Mouse (Mus musculus) small intestine, adult 2 months (tissue): ENCODE results near the gene Dlst. TPM values are rescaled to one million over a fixed set of nuclear protein-coding genes. Genes with fewer than 3 reads are reported as not detected.

Experiments
- H3K27ac ChIP-seq: fragments of 200-500 bp; 2 replicates; pipeline ENCODE4 v1.5.1; 2012; ENCODE audit warnings: low read depth, low read length, control low read depth, inconsistent platforms; ENCODE audit not compliant: insufficient read depth
- H3K27me3 ChIP-seq: fragments of 200-500 bp; 2 replicates; pipeline ENCODE4 v1.6.1; 2012; ENCODE audit warnings: mild to moderate bottlenecking, moderate library complexity, low read length, inconsistent platforms; ENCODE audit not compliant: control insufficient read depth, insufficient read depth
- H3K36me3 ChIP-seq: fragments of 200-500 bp; 2 replicates; pipeline ENCODE4 v1.6.1; 2012; ENCODE audit warnings: mild to moderate bottlenecking, low read length, control low read depth, inconsistent platforms; ENCODE audit not compliant: control insufficient read depth, insufficient read depth
- H3K4me1 ChIP-seq: fragments of 200-500 bp; 2 replicates; pipeline ENCODE4 v1.6.1; 2012; ENCODE audit warnings: low read length, inconsistent platforms, mixed read lengths; ENCODE audit not compliant: control insufficient read depth, insufficient read depth, insufficient read length
- H3K4me3 ChIP-seq: fragments of 200-500 bp; 2 replicates; pipeline ENCODE4 v1.5.1; 2012; ENCODE audit warnings: low read depth, mild to moderate bottlenecking, control low read depth, inconsistent platforms, low read length, moderate library complexity
- CTCF ChIP-seq: fragments of 200-500 bp; IDR thresholded peaks from 2 replicates; pipeline ENCODE4 v1.5.1; 2012; ENCODE audit warnings: low read depth, mild to moderate bottlenecking, control low read depth, inconsistent platforms, low read length, moderate library complexity, mixed read lengths; ENCODE audit not compliant: insufficient replicate concordance, insufficient read length; ENCODE audit errors: extremely low read depth
- POLR2A ChIP-seq: fragments of 200-500 bp; IDR thresholded peaks from 2 replicates; pipeline ENCODE4 v1.6.1; 2012; ENCODE audit warnings: low read depth, mild to moderate bottlenecking, control low read depth, inconsistent platforms, low read length, moderate library complexity
- WGBS: fragments of 180-500 bp; shearing (Covaris S2); methylation state at CpG from one replicate; pipeline ENCODE4 v1.1.7; 2018; 5-methylcytosine and 5-hydroxymethylcytosine counted together
- polyA plus RNA-seq: library from polyadenylated mRNA; depleted of rRNA; stranded (reverse); fragments of >200 nt; gene quantifications from 2 replicates; pipeline ENCODE4 v1.2.3, GENCODE M21; 2012

Gene Dlst
- polyA plus RNA-seq, 1 experiment = 125 TPM

GRCm38 (mm10) chr12:85092214-85092613 is 18.4 kb upstream of the Dlst start:
- no peak overlapping the region for H3K4me3 ChIP-seq
- H3K36me3 ChIP-seq = peaks cover 6% of the 10 kb centered on the region
- TF ChIP-seq CTCF = peak; percentile 76; the same call in 1 of the 2 replicates
- no peak for TF ChIP-seq POLR2A
- H3K4me1 ChIP-seq = no peaks in the 10 kb centered on the region; the same call in 1 of the 2 replicates
- no peaks in the 10 kb centered on the region for H3K27me3 ChIP-seq
- H3K27ac ChIP-seq = no peak overlapping the region
- 5% methylated on average over 3 of the region's 3 CpGs for WGBS

GRCm38 (mm10) chr12:85094010-85094409 is 16.6 kb upstream of the Dlst start:
- 19% methylated on average over 14 of the region's 14 CpGs for WGBS
- Histone ChIP-seq H3K27ac (no peak overlapping the region), H3K4me1 (no peaks in the 10 kb centered on the region; the same call in 1 of the 2 replicates), H3K27me3 (no peaks in the 10 kb centered on the region), H3K36me3 (peaks cover 3% of the 10 kb centered on the region; the same call in 1 of the 2 replicates), H3K4me3 (no peak overlapping the region)
- TF ChIP-seq POLR2A = no peak
- TF ChIP-seq CTCF = no peak

- H3K36me3 ChIP-seq = no peaks in the 10 kb centered on the region
- no peak overlapping the region for H3K4me3 ChIP-seq
- 76% methylated on average over 10 of the region's 10 CpGs for WGBS
- no peaks in the 10 kb centered on the region; the same call in 1 of the 2 replicates for H3K4me1 ChIP-seq
- H3K27me3 ChIP-seq = no peaks in the 10 kb centered on the region
- no peak for TF ChIP-seq CTCF
- no peak for TF ChIP-seq POLR2A
- no peak overlapping the region for H3K27ac ChIP-seq
Observed at GRCm38 (mm10) chr12:85094706-85095105, 15.9 kb upstream of the Dlst start.

GRCm38 (mm10) chr12:85095146-85095545 is 15.5 kb upstream of the Dlst start:
- Histone ChIP-seq H3K27ac (no peak overlapping the region), H3K4me1 (no peaks in the 10 kb centered on the region; the same call in 1 of the 2 replicates), H3K27me3 (no peaks in the 10 kb centered on the region), H3K36me3 (no peaks in the 10 kb centered on the region), H3K4me3 (no peak overlapping the region)
- no peak for TF ChIP-seq POLR2A
- WGBS = 90% methylated on average over 11 of the region's 11 CpGs

GRCm38 (mm10) chr12:85095859-85096258 is 14.8 kb upstream of the Dlst start:
- WGBS = 84% methylated on average over 7 of the region's 7 CpGs
- TF ChIP-seq POLR2A (no peak), CTCF (no peak)
- H3K27ac ChIP-seq = no peak overlapping the region

GRCm38 (mm10) chr12:85101001-85101400 is 9.6 kb upstream of the Dlst start:
- Histone ChIP-seq H3K27ac (no peak overlapping the region), H3K27me3 (no peaks in the 10 kb centered on the region), H3K4me1 (peaks cover 6% of the 10 kb centered on the region; the same call in 1 of the 2 replicates), H3K4me3 (no peak overlapping the region), H3K36me3 (no peaks in the 10 kb centered on the region)
- TF ChIP-seq POLR2A (no peak), CTCF (no peak)
- WGBS = 79% methylated on average over 14 of the region's 14 CpGs

More at GRCm38 (mm10) chr12:85095859-85096258, 14.8 kb upstream of the Dlst start:
- Histone ChIP-seq H3K27me3 (no peaks in the 10 kb centered on the region), H3K4me3 (no peak overlapping the region), H3K36me3 (no peaks in the 10 kb centered on the region), H3K4me1 (no peaks in the 10 kb centered on the region; the same call in 1 of the 2 replicates)

GRCm38 (mm10) chr12:85101521-85102106 is 9.0 kb upstream of the Dlst start:
- WGBS = 85% methylated on average over 5 of the region's 5 CpGs
- TF ChIP-seq POLR2A (no peak), CTCF (no peak)

GRCm38 (mm10) chr12:85103096-85103495 is 7.5 kb upstream of the Dlst start:
- no peak overlapping the region for H3K27ac ChIP-seq
- no peaks in the 10 kb centered on the region for H3K36me3 ChIP-seq
- H3K27me3 ChIP-seq = no peaks in the 10 kb centered on the region
- TF ChIP-seq CTCF (no peak), POLR2A (no peak)
- WGBS = 33% methylated on average over 8 of the region's 8 CpGs
- no peak overlapping the region for H3K4me3 ChIP-seq
- H3K4me1 ChIP-seq = peaks cover 6% of the 10 kb centered on the region; the same call in 1 of the 2 replicates

More at GRCm38 (mm10) chr12:85101521-85102106, 9.0 kb upstream of the Dlst start:
- peaks cover 6% of the 10 kb centered on the region; the same call in 1 of the 2 replicates for H3K4me1 ChIP-seq
- no peaks in the 10 kb centered on the region for H3K36me3 ChIP-seq
- H3K27me3 ChIP-seq = no peaks in the 10 kb centered on the region
- H3K4me3 ChIP-seq = no peak overlapping the region
- no peak overlapping the region for H3K27ac ChIP-seq
